Mouse (Mus musculus) embryonic facial prominence, embryonic 11.5 days (tissue): ENCODE data around the gene Rtkn. TPM values are rescaled to one million over a fixed set of nuclear protein-coding genes. Genes with fewer than 3 reads are reported as not detected.

Experiments used
- ATAC-seq: fragments of 200-750 bp; cut with Nextera tagmentation; replicated peaks from 2 replicates; pipeline ENCODE4 v1.8.0; 2017; ENCODE audit warnings: low read depth; ENCODE audit not compliant: insufficient number of reproducible peaks, low FRiP score, low TSS enrichment
- DNase-seq: peaks from one replicate; pipeline ENCODE4 v3.0.0-alpha.2; 2015; ENCODE audit warnings: low spot score
- H3K27ac ChIP-seq: fragments of 300-500 bp; sonication (generic); replicated peaks from 2 replicates; pipeline ENCODE4 v1.5.1; 2014; ENCODE audit warnings: mild to moderate bottlenecking, low read depth, low read length, control low read depth
- H3K27me3 ChIP-seq: fragments of 300-500 bp; sonication (generic); 2 replicates; pipeline ENCODE4 v1.6.1; 2014; ENCODE audit warnings: mild to moderate bottlenecking, low read length, moderate library complexity, mixed read lengths; ENCODE audit not compliant: control insufficient read depth, insufficient read depth
- H3K36me3 ChIP-seq: fragments of 300-500 bp; sonication (generic); replicated peaks from 2 replicates; pipeline ENCODE4 v1.6.1; 2014; ENCODE audit warnings: low read depth, mild to moderate bottlenecking, low read length, moderate library complexity, mixed read lengths; ENCODE audit not compliant: control insufficient read depth, insufficient read depth
- H3K4me1 ChIP-seq: fragments of 300-500 bp; sonication (generic); 2 replicates; pipeline ENCODE4 v1.6.1; 2014; ENCODE audit warnings: low read length, mixed read lengths; ENCODE audit not compliant: control insufficient read depth, insufficient read depth
- H3K4me2 ChIP-seq: fragments of 300-500 bp; sonication (generic); 2 replicates; pipeline ENCODE4 v1.6.1; 2014; ENCODE audit warnings: low read depth, mild to moderate bottlenecking, control low read depth, low read length, moderate library complexity
- H3K4me3 ChIP-seq: fragments of 300-500 bp; sonication (generic); 2 replicates; pipeline ENCODE4 v1.5.1; 2014; ENCODE audit warnings: low read depth, low read length, control low read depth
- H3K9ac ChIP-seq: fragments of 300-500 bp; sonication (generic); replicated peaks from 2 replicates; pipeline ENCODE4 v1.6.1; 2014; ENCODE audit warnings: mild to moderate bottlenecking, control low read depth, low read length
- H3K9me3 ChIP-seq: fragments of 300-500 bp; sonication (generic); replicated peaks from 2 replicates; pipeline ENCODE4 v1.6.1; 2016; ENCODE audit warnings: mild to moderate bottlenecking, low read length, inconsistent platforms, mixed read lengths; ENCODE audit not compliant: control insufficient read depth
- WGBS: fragments of 180-500 bp; shearing (Covaris S2); extraction: QIAGEN DNeasy Blood & Tissue Kit; methylation state at CpG from one replicate; pipeline ENCODE4 v1.1.7; 2014; 5-methylcytosine and 5-hydroxymethylcytosine counted together
- microRNA counts: library from miRNA; unstranded; fragments of <30 nt; microRNA quantifications from one replicate; lab custom pipeline; 2016
- microRNA-seq: library from miRNA; unstranded; fragments of <30 nt; microRNA quantifications from one replicate; pipeline ENCODE4, GENCODE M21; 2016; ENCODE audit warnings: borderline number of aligned reads
- polyA plus RNA-seq: library from polyadenylated mRNA; unstranded; fragments of >200 nt; fragmentation: Nextera tagmentation; extraction: Ambion mirVana; gene quantifications from 2 replicates; pipeline ENCODE4 v1.2.1, GENCODE M21; 2014

The Rtkn gene
- polyA plus RNA-seq, 1 experiment from 2014 or later, result 17.7 TPM

DNA sequence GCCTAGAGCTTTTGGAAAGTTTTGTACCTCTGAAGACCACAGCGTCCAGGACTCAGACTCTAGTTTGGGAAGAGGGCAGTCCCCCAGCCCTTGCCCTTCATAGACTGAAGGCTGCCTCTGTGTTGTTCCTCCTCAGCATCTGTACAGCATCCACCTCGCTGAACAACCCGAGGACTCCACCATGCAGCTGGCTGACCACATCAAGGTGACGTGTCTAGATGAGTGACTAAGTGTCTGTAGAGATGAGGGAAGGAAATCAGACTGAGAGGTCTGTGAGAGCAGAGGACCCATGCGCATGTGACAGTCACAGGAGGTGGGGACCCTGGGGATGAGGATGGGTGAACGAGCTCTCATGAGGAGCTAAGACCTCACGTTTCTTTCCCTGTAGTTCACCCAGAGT, 58.3 kb downstream of the Rtkn start:
- no peaks in the 10 kb centered on the region for H3K27me3 ChIP-seq
- H3K4me3 ChIP-seq, result no peak overlapping the region
- no peak overlapping the region for H3K4me2 ChIP-seq
- no peak for ATAC-seq
- no peaks in the 10 kb centered on the region for H3K4me1 ChIP-seq
- H3K9me3 ChIP-seq, result no peaks in the 10 kb centered on the region
- no peak overlapping the region for H3K9ac ChIP-seq
- DNase-seq, result no peak
- WGBS, result 87% methylated on average over 7 of the region's 7 CpGs
- peaks cover 28% of the 10 kb centered on the region for H3K36me3 ChIP-seq
- no peak overlapping the region for H3K27ac ChIP-seq

DNA sequence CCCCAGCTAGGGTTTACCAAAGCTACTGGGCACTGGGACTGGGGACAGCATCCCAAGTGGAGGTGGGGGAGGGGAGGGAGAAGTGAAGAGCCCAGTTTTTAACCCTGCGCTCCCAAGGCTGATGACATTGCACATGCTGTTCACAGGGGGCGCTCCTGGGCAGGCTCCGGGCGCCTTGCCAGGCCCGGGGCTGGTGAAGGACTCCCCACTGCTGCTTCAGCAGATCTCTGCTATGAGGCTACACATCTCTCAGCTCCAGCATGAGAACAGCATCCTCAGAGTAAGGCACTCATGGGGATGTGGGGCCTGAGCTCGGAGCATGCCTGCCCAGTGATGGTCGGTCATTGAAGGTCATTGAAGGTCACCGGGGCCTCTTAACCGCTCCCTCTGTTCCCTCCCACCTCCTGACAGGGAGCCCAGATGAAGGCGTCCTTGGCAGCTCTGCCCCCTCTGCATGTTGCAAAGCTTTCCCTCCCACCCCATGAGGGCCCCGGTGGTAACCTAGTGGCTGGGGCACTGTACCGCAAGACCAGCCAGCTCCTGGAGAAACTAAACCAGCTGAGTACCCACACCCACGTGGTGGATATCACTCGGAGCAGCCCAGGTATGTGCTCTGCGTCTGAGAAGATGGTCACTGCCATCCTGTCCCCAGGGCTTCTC, 62.2 kb downstream of the Rtkn start:
- no peak overlapping the region for H3K27ac ChIP-seq
- WGBS, result 39% methylated on average over 15 of the region's 15 CpGs
- ATAC-seq, result no peak
- peaks cover 17% of the 10 kb centered on the region for H3K36me3 ChIP-seq
- no peaks in the 10 kb centered on the region for H3K4me1 ChIP-seq
- H3K9ac ChIP-seq, result no peak overlapping the region
- no peaks in the 10 kb centered on the region for H3K9me3 ChIP-seq
- H3K27me3 ChIP-seq, result no peaks in the 10 kb centered on the region
- H3K4me3 ChIP-seq, result no peak overlapping the region
- peak; percentile 26 for DNase-seq
- no peak overlapping the region for H3K4me2 ChIP-seq

MicroRNAs within 50 kb of the gene (microRNA counts, 519-probe panel; counts per million panel counts)
- microRNA mmu-miR-3470a+mmu-miR-3470b (lab: Ali Mortazavi, UCI), result not detected

Small RNAs within 50 kb of the gene (microRNA-seq; reads per million reads assigned to microRNA genes)
- gene Mir3470a, result not detected

Other genes starting within 250 kb of the Rtkn start
- gene Sema4f, start 195.7 kb upstream of the Rtkn start, polyA plus RNA-seq, result 0.97 and 1.3 TPM in 2 replicates
- gene M1ap, start 188.6 kb upstream of the Rtkn start, polyA plus RNA-seq, result 0.21 and 0.50 TPM in 2 replicates
- gene Dok1, start 102.0 kb upstream of the Rtkn start, polyA plus RNA-seq, result 5.4 and 8.2 TPM in 2 replicates
- 8.9 and 10.1 TPM in 2 replicates for gene Loxl3, start 101.3 kb upstream of the Rtkn start, polyA plus RNA-seq
- gene Aup1, start 80.9 kb upstream of the Rtkn start, polyA plus RNA-seq, result 105 and 108 TPM in 2 replicates
- 33.3 and 34.9 TPM in 2 replicates for gene Htra2, start 80.2 kb upstream of the Rtkn start, polyA plus RNA-seq
- gene Dqx1, start 77.6 kb upstream of the Rtkn start, polyA plus RNA-seq, result 0.45 and 0.66 TPM in 2 replicates
- gene Tlx2, start 65.2 kb upstream of the Rtkn start, polyA plus RNA-seq, result 7.9 and 9.7 TPM in 2 replicates
- gene Pcgf1, start 57.6 kb upstream of the Rtkn start, polyA plus RNA-seq, result 40.9 and 42.9 TPM in 2 replicates
- gene Lbx2, start 49.1 kb upstream of the Rtkn start, polyA plus RNA-seq, result 0.73 and 0.89 TPM in 2 replicates
- 0.62 and 1.8 TPM in 2 replicates for gene Ccdc142, start 33.9 kb upstream of the Rtkn start, polyA plus RNA-seq
- gene Gm42688, start 33.8 kb upstream of the Rtkn start, polyA plus RNA-seq, result 0.97 and 1.8 TPM in 2 replicates
- gene Mrpl53, start 26.4 kb upstream of the Rtkn start, polyA plus RNA-seq, result 126 and 129 TPM in 2 replicates
- 22.1 and 23.9 TPM in 2 replicates for gene Mogs, start 20.0 kb upstream of the Rtkn start, polyA plus RNA-seq
- 146 and 156 TPM in 2 replicates for gene Wbp1, start 13.9 kb upstream of the Rtkn start, polyA plus RNA-seq
- 17.5 and 19.5 TPM in 2 replicates for gene Ino80b, start 10.0 kb upstream of the Rtkn start, polyA plus RNA-seq
- gene Wdr54, start 20.9 kb downstream of the Rtkn start, polyA plus RNA-seq, result 10.7 and 11.1 TPM in 2 replicates
- gene 1700003E16Rik, start 20.9 kb downstream of the Rtkn start, polyA plus RNA-seq, result 0.97 and 1.4 TPM in 2 replicates
- gene Dctn1, start 30.5 kb downstream of the Rtkn start, polyA plus RNA-seq, result 67.0 and 73.5 TPM in 2 replicates
- 1.0 and 1.1 TPM in 2 replicates for gene Slc4a5, start 84.4 kb downstream of the Rtkn start, polyA plus RNA-seq
- gene Mthfd2, start 190.4 kb downstream of the Rtkn start, polyA plus RNA-seq, result 58.7 and 59.7 TPM in 2 replicates
- 80.0 and 85.7 TPM in 2 replicates for gene Mob1a, start 190.6 kb downstream of the Rtkn start, polyA plus RNA-seq
- 142 and 144 TPM in 2 replicates for gene Bola3, start 213.7 kb downstream of the Rtkn start, polyA plus RNA-seq